Mouse (Mus musculus) testis, adult 2 months (tissue): ENCODE data around the gene Otop2. TPM values are rescaled to one million over a fixed set of nuclear protein-coding genes. Genes with fewer than 3 reads are reported as not detected.

Experiments used
- H3K27ac ChIP-seq: fragments of 200-500 bp; 2 replicates; pipeline ENCODE4 v1.5.1; 2012; ENCODE audit warnings: low read depth, low read length; ENCODE audit not compliant: control insufficient read depth, insufficient read depth
- H3K27me3 ChIP-seq: fragments of 200-500 bp; 2 replicates; pipeline ENCODE4 v1.6.1; 2012; ENCODE audit warnings: mild to moderate bottlenecking, low read length, moderate library complexity; ENCODE audit not compliant: control insufficient read depth, insufficient read depth
- H3K36me3 ChIP-seq: fragments of 200-500 bp; 2 replicates; pipeline ENCODE4 v1.6.1; 2012; ENCODE audit warnings: mild to moderate bottlenecking, low read length; ENCODE audit not compliant: control insufficient read depth, insufficient read depth
- H3K4me1 ChIP-seq: fragments of 200-500 bp; 2 replicates; pipeline ENCODE4 v1.6.1; 2012; ENCODE audit warnings: low read length; ENCODE audit not compliant: control insufficient read depth, insufficient read depth
- H3K4me3 ChIP-seq: fragments of 200-500 bp; 2 replicates; pipeline ENCODE4 v1.5.1; 2012; ENCODE audit warnings: low read depth, mild to moderate bottlenecking, low read length, moderate library complexity, mixed read lengths; ENCODE audit not compliant: control insufficient read depth
- CTCF ChIP-seq: fragments of 200-500 bp; IDR thresholded peaks from 2 replicates; pipeline ENCODE4 v1.5.1; 2012; ENCODE audit warnings: low read depth, mild to moderate bottlenecking, inconsistent platforms, low read length, moderate library complexity; ENCODE audit not compliant: control insufficient read depth, insufficient read depth, insufficient replicate concordance
- POLR2A ChIP-seq: fragments of 200-500 bp; IDR thresholded peaks from 2 replicates; pipeline ENCODE4 v1.6.1; 2012; ENCODE audit warnings: low read depth, mild to moderate bottlenecking, inconsistent platforms, low read length, moderate library complexity; ENCODE audit not compliant: control insufficient read depth
- polyA plus RNA-seq: library from polyadenylated mRNA; depleted of rRNA; stranded (reverse); fragments of >200 nt; gene quantifications from 2 replicates; pipeline ENCODE4 v1.2.3, GENCODE M21; 2012

Otop2 gene
- polyA plus RNA-seq, 1 experiment = 8.5 TPM

- H3K36me3 ChIP-seq = no peaks in the 10 kb centered on the region
- H3K27me3 ChIP-seq = no peaks in the 10 kb centered on the region
- no peak overlapping the region for H3K4me3 ChIP-seq
- no peak overlapping the region for H3K27ac ChIP-seq
- H3K4me1 ChIP-seq = peaks cover 8% of the 10 kb centered on the region
- TF ChIP-seq CTCF (no peak), POLR2A (no peak)
Measured at GRCm38 (mm10) chr11:115286201-115286993, 20.6 kb upstream of the Otop2 start.

GRCm38 (mm10) chr11:115287386-115287785 lies 19.6 kb upstream of the Otop2 start:
- H3K4me1 ChIP-seq = peaks cover 8% of the 10 kb centered on the region

GRCm38 (mm10) chr11:115288305-115288704 lies 18.7 kb upstream of the Otop2 start:
- no peaks in the 10 kb centered on the region for H3K27me3 ChIP-seq
- H3K27ac ChIP-seq = no peak overlapping the region
- H3K36me3 ChIP-seq = no peaks in the 10 kb centered on the region
- H3K4me1 ChIP-seq = peaks cover 7% of the 10 kb centered on the region
- no peak overlapping the region for H3K4me3 ChIP-seq
- no peak for TF ChIP-seq POLR2A
- no peak for TF ChIP-seq CTCF

More at GRCm38 (mm10) chr11:115287386-115287785, 19.6 kb upstream of the Otop2 start:
- Histone ChIP-seq H3K27me3 (no peaks in the 10 kb centered on the region), H3K4me3 (no peak overlapping the region), H3K27ac (no peak overlapping the region), H3K36me3 (no peaks in the 10 kb centered on the region)
- TF ChIP-seq CTCF = no peak
- TF ChIP-seq POLR2A = no peak

GRCm38 (mm10) chr11:115289885-115290284 lies 17.1 kb upstream of the Otop2 start:
- no peaks in the 10 kb centered on the region for H3K27me3 ChIP-seq
- H3K36me3 ChIP-seq = no peaks in the 10 kb centered on the region
- TF ChIP-seq POLR2A (no peak), CTCF (no peak)
- no peak overlapping the region for H3K27ac ChIP-seq
- peaks cover 9% of the 10 kb centered on the region for H3K4me1 ChIP-seq
- no peak overlapping the region for H3K4me3 ChIP-seq

- H3K27me3 ChIP-seq = no peaks in the 10 kb centered on the region
- TF ChIP-seq POLR2A (no peak), CTCF (no peak)
Measured at GRCm38 (mm10) chr11:115290314-115290713, 16.6 kb upstream of the Otop2 start.

GRCm38 (mm10) chr11:115290919-115291318 lies 16.0 kb upstream of the Otop2 start:
- Histone ChIP-seq H3K36me3 (no peaks in the 10 kb centered on the region), H3K27ac (no peak overlapping the region), H3K27me3 (no peaks in the 10 kb centered on the region), H3K4me3 (no peak overlapping the region), H3K4me1 (peaks cover 9% of the 10 kb centered on the region)
- TF ChIP-seq POLR2A (no peak), CTCF (no peak)

More at GRCm38 (mm10) chr11:115290314-115290713, 16.6 kb upstream of the Otop2 start:
- H3K4me1 ChIP-seq = peaks cover 9% of the 10 kb centered on the region
- H3K4me3 ChIP-seq = no peak overlapping the region
- no peak overlapping the region for H3K27ac ChIP-seq
- H3K36me3 ChIP-seq = no peaks in the 10 kb centered on the region

GRCm38 (mm10) chr11:115291503-115291902 lies 15.5 kb upstream of the Otop2 start:
- no peaks in the 10 kb centered on the region for H3K27me3 ChIP-seq
- no peak overlapping the region for H3K27ac ChIP-seq
- no peak for TF ChIP-seq POLR2A
- TF ChIP-seq CTCF = no peak
- peaks cover 9% of the 10 kb centered on the region for H3K4me1 ChIP-seq
- H3K4me3 ChIP-seq = no peak overlapping the region
- no peaks in the 10 kb centered on the region for H3K36me3 ChIP-seq
